Mouse (Mus musculus) small intestine, adult 2 months (tissue): ENCODE measurements around the gene Peli2. TPM values are rescaled to one million over a fixed set of nuclear protein-coding genes. Genes with fewer than 3 reads are reported as not detected.

Experiments
- H3K27ac ChIP-seq: fragments of 200-500 bp; 2 replicates; pipeline ENCODE4 v1.5.1; 2012; ENCODE audit warnings: low read depth, low read length, control low read depth, inconsistent platforms; ENCODE audit not compliant: insufficient read depth
- H3K27me3 ChIP-seq: fragments of 200-500 bp; 2 replicates; pipeline ENCODE4 v1.6.1; 2012; ENCODE audit warnings: mild to moderate bottlenecking, moderate library complexity, low read length, inconsistent platforms; ENCODE audit not compliant: control insufficient read depth, insufficient read depth
- H3K36me3 ChIP-seq: fragments of 200-500 bp; 2 replicates; pipeline ENCODE4 v1.6.1; 2012; ENCODE audit warnings: mild to moderate bottlenecking, low read length, control low read depth, inconsistent platforms; ENCODE audit not compliant: control insufficient read depth, insufficient read depth
- H3K4me1 ChIP-seq: fragments of 200-500 bp; 2 replicates; pipeline ENCODE4 v1.6.1; 2012; ENCODE audit warnings: low read length, inconsistent platforms, mixed read lengths; ENCODE audit not compliant: control insufficient read depth, insufficient read depth, insufficient read length
- H3K4me3 ChIP-seq: fragments of 200-500 bp; 2 replicates; pipeline ENCODE4 v1.5.1; 2012; ENCODE audit warnings: low read depth, mild to moderate bottlenecking, control low read depth, inconsistent platforms, low read length, moderate library complexity
- CTCF ChIP-seq: fragments of 200-500 bp; IDR thresholded peaks from 2 replicates; pipeline ENCODE4 v1.5.1; 2012; ENCODE audit warnings: low read depth, mild to moderate bottlenecking, control low read depth, inconsistent platforms, low read length, moderate library complexity, mixed read lengths; ENCODE audit not compliant: insufficient replicate concordance, insufficient read length; ENCODE audit errors: extremely low read depth
- POLR2A ChIP-seq: fragments of 200-500 bp; IDR thresholded peaks from 2 replicates; pipeline ENCODE4 v1.6.1; 2012; ENCODE audit warnings: low read depth, mild to moderate bottlenecking, control low read depth, inconsistent platforms, low read length, moderate library complexity
- WGBS: fragments of 180-500 bp; shearing (Covaris S2); methylation state at CpG from one replicate; pipeline ENCODE4 v1.1.7; 2018; 5-methylcytosine and 5-hydroxymethylcytosine counted together
- polyA plus RNA-seq: library from polyadenylated mRNA; depleted of rRNA; stranded (reverse); fragments of >200 nt; gene quantifications from 2 replicates; pipeline ENCODE4 v1.2.3, GENCODE M21; 2012

Peli2 gene
- polyA plus RNA-seq, 1 experiment: 5.8 TPM

DNA sequence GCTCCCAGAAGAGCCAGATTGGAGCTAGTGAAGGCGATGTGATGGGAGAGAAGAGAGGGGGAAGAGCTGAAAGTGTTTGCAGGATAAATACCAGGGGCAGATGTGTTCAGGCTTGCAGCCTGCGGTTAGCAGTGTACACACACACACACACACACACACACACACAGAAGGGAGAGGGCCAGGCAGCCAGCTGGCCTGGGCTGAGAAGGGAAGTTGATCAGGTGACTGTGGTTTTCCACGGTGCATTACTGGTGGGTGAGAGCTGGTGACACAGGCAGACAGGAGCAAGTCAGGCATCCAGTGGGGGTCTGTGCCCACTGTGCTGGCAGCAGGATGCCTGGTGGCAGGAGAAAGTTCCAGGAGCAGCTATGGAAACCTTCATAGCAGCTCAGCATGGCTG, 125.6 kb downstream of the Peli2 start:
- no peak for TF ChIP-seq CTCF
- 22% methylated on average over 3 of the region's 3 CpGs for WGBS
- H3K27ac ChIP-seq: no peak overlapping the region
- no peak overlapping the region for H3K4me3 ChIP-seq
- H3K4me1 ChIP-seq: peaks cover 3% of the 10 kb centered on the region; the same call in 1 of the 2 replicates
- no peaks in the 10 kb centered on the region for H3K36me3 ChIP-seq
- no peaks in the 10 kb centered on the region for H3K27me3 ChIP-seq

DNA sequence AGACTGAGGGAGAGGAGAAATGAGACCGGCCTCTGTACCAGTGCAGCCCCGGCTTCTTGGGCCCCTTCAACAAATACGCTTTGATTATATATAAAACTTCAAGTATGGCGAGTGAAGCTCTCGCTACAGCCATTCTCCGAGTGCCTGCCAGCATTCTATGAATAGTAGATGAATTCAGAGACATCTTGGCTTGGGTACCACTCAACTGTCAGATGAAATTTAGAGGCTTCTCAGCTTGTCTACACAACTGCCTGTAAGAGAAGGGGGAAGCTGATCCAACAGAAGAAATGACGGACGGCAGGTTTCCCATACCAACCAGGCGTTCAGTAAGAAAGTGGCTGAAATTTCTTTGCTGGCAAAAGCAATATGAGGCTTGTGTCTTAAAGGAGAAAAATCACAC, 126.3 kb downstream of the Peli2 start:
- no peak overlapping the region for H3K4me3 ChIP-seq
- no peak overlapping the region for H3K27ac ChIP-seq
- no peak for TF ChIP-seq POLR2A
- TF ChIP-seq CTCF: no peak
- 90% methylated on average over 9 of the region's 9 CpGs for WGBS
- H3K4me1 ChIP-seq: peaks cover 3% of the 10 kb centered on the region; the same call in 1 of the 2 replicates
- no peaks in the 10 kb centered on the region for H3K36me3 ChIP-seq
- H3K27me3 ChIP-seq: no peaks in the 10 kb centered on the region

DNA sequence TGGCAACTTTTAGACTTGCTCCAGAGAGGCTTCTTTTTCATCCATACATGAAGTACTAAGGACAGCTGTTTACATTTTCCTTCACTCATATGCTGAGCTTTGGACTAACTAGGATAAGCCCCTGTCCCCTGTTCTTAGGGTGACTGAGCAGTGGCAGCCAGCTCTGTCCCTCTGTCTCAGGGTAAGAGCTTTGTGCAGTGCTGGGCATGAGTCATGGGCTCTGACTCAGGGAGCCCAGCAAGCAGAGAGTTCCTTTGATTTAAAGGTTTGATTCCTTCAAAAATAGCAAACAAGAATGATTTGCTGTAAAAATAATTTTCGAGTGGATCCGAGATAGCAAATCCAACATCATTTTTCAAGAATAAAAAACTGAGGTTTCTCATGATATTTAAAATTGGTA, 128.8 kb downstream of the Peli2 start:
- TF ChIP-seq POLR2A: no peak
- no peak for TF ChIP-seq CTCF
- Histone ChIP-seq H3K27me3 (no peaks in the 10 kb centered on the region), H3K4me1 (peaks cover 3% of the 10 kb centered on the region; the same call in 1 of the 2 replicates), H3K36me3 (no peaks in the 10 kb centered on the region), H3K4me3 (no peak overlapping the region), H3K27ac (no peak overlapping the region)
- 94% methylated on average over 2 of the region's 2 CpGs for WGBS

DNA sequence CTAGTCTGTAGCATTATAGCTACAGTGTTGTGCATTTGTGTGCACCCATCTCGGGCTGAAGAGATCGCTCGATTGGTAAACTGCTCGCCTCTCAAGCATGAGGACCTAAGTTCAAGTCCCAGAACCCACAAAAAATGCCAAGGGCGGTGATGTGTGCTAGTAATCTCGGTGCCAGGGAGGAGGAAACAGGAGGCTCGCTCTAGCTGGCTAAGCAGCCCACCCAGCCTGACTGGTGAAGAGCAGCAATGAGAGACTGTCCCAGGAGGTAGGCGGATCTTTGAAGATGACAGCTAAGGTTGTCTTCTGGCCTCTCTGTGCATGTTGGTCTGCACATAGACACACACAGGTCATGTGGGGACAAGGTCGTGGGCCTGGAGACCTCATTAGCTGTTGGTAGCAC, 129.3 kb downstream of the Peli2 start:
- Histone ChIP-seq H3K4me1 (peaks cover 3% of the 10 kb centered on the region; the same call in 1 of the 2 replicates), H3K27ac (no peak overlapping the region), H3K27me3 (no peaks in the 10 kb centered on the region), H3K36me3 (no peaks in the 10 kb centered on the region), H3K4me3 (no peak overlapping the region)
- TF ChIP-seq CTCF: no peak
- WGBS: 92% methylated on average over 9 of the region's 9 CpGs

DNA sequence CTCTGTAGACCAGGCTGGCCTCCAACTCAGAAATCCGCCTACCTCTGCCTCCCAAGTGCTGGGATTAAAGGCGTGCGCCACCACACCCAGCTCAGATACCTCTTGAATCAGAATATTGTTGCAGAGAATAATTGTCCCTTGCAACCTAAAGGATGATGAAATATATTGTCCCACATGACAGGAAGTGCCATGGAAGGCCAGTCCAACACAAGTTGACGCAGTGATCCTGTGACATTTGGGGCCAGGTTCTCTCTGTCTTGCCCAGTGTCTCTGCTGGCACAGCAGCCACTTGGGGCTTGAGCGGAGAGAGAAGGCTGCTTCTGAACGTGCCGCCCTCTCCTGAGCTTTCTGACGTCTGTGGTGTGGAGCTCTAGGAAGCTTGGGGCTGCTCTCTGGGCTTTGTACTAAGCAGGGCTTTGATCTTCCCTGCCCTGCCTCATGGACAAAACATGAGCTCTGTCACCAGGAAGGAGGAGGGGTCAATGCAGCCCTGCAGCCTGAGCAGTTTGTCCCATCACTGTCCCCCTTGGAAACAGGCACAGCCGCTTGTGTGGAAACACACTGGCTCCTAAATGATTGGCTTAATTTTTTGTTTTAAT, 130.9 kb downstream of the Peli2 start:
- H3K27ac ChIP-seq: no peak overlapping the region
- H3K4me1 ChIP-seq: no peaks in the 10 kb centered on the region
- 86% methylated on average over 9 of the region's 9 CpGs for WGBS
- H3K27me3 ChIP-seq: no peaks in the 10 kb centered on the region
- no peak overlapping the region for H3K4me3 ChIP-seq
- TF ChIP-seq CTCF (no peak), POLR2A (no peak)
- no peaks in the 10 kb centered on the region for H3K36me3 ChIP-seq

DNA sequence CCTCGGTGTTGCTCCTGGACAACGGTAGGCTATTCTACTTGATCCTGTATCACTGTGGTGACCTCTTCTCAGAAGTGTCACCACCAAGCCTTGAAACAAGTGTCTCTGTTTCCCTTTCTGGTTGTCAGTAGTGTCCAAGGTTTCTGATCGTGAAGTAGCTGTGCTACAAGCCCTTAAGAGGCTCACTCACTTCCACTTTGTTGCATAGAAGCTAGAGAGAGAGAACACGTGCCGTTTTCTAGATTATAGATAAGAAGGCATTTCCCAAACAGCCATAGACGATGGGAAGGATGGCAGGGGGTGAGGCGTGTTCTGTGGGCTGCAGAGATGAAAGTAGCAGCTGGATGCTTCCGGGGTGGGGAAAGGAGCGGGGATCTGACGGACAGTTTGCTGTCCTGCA, 132.6 kb downstream of the Peli2 start:
- WGBS: 60% methylated on average over 10 of the region's 10 CpGs
- no peak overlapping the region for H3K27ac ChIP-seq
- no peaks in the 10 kb centered on the region for H3K4me1 ChIP-seq
- TF ChIP-seq CTCF (no peak), POLR2A (no peak)
- no peaks in the 10 kb centered on the region for H3K27me3 ChIP-seq
- H3K4me3 ChIP-seq: no peak overlapping the region
- H3K36me3 ChIP-seq: no peaks in the 10 kb centered on the region

DNA sequence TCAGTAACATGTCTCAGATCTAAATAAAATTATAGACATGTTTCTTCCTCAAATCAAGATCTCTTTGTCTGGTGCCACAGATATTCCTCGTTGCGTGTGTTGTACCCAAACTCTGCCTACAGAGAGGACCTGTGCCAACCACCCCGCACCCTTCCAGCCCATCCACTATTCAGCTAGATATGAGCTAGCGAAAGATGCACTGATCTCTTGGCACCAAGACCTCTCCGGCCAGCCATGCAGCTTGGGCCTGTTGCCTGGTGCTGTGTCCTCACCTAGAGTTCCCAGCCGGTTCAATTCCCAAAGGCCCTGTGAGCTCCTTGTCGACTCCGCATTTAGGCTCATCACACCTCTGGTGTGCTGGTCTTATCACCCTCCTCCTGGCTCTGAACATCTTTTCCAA, 134.1 kb downstream of the Peli2 start:
- Histone ChIP-seq H3K4me1 (no peaks in the 10 kb centered on the region), H3K4me3 (no peak overlapping the region), H3K27ac (no peak overlapping the region), H3K36me3 (no peaks in the 10 kb centered on the region), H3K27me3 (no peaks in the 10 kb centered on the region)
- 95% methylated on average over 8 of the region's 8 CpGs for WGBS
- no peak for TF ChIP-seq CTCF
- TF ChIP-seq POLR2A: no peak
